Mouse (Mus musculus): ENCODE measurements around the gene Endov. TPM values are rescaled to one million over a fixed set of nuclear protein-coding genes. Genes with fewer than 3 reads are reported as not detected.

The Endov gene
- 10 to 100 TPM; 34.7 to 36.2 TPM for total RNA-seq (2021)
- long read RNA-seq, full-length matches to known transcripts, result 6 of 27 reads
- long read RNA-seq, partial matches to known transcripts, result 5 of 27 reads
- long read RNA-seq, other reads (novel, unspliced or antisense), result 16 of 27 reads

- DNase-seq (ENCODE audit: low spot score in 2 of 2), result peak; percentile 96 to 99
These were observed at the start of gene Endov for GRCm38 (mm10) chr11:119490861-119491689. Gene Endov, plus strand, starts transcription at chr11:119491347.

DNA sequence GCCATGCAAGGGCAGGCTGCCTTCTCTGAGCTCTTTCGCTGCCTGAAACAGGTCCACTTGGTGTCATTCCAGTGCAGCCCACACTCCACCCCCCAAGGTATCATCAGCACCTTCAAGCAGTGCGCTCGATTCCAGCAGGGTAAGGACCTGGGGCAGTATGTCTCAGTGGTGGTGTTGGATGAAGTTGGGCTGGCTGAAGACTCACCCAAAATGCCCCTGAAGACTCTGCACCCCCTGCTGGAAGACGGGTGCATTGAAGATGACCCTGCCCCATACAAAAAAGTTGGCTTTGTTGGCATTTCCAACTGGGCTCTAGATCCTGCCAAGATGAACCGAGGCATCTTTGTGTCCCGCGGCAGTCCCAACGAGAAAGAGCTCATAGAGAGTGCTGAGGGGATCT is 48.9 kb upstream of the Endov start:
- no peak for DNase-seq (ENCODE audit: low spot score in 2 of 2)

- no peak for DNase-seq (ENCODE audit: low spot score in 2 of 2)
These were observed 47.7 kb upstream of the Endov start for GRCm38 (mm10) chr11:119443442-119443841.

DNA sequence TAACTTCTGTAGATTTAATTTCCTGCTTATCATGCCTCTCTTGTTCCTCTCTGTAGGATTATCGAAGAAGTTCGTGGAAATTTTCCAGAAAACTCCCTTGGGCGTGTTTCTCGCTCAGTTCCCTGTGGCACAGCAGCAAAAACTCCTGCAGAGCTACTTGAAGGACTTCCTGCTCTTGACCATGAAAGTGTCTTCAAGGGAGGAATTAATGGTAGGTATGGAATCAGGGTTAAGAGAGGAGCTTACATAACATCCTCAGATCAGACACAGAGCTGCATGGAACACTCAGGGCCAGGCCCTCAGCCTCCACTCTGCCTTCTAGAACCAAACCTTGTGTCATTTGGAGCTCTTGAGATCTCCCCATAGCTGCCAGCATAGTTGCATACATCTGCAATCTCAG is 35.0 kb upstream of the Endov start:
- no peak for DNase-seq (ENCODE audit: low spot score in 2 of 2)

DNA sequence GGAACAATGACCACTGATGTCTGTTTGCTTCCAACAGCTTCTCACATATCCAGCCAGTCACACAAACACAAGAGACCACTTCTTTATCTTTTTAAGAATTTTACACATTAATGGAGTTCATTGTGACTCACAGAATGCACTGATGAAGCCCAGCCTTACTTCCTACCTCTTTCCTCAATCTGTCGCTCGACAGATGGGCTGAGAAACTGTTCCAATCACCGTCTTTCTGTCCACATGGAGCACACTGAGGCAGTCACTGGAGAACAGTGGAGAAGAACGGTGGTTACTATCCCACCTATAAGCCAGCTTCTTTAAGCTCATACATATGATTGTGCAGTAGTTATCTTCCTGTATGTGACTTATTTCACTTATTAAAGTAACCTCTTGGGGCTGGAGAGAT is 13.3 kb upstream of the Endov start:
- DNase-seq (ENCODE audit: low spot score in 2 of 2), result peak; percentile 39 to 64

GRCm38 (mm10) chr11:119491690-119492087 is 542 bp downstream of the Endov start:
- DNase-seq (ENCODE audit: low spot score in 2 of 2), result no peak

DNA sequence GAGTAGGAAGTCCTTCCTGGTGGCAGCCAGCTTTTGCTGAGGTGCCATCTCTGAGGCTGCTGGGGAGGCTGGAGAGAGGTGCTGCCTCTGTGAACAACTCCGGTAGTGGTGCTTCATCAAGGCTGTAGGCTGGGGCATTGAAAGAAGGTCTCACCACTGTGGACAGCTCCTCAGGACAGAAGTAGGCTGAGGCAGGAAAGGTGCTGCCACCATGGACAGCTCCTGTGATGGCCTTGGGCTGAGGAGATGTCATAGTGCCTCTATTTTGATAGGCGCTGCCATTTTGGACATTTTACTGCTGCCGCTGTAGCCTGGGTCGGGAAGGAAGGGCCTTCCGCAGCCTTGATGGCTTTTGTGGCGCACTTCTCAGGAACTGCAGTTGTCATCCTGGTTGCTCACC is 1.7 kb downstream of the Endov start:
- no peak for DNase-seq (ENCODE audit: low spot score in 2 of 2)

GRCm38 (mm10) chr11:119493516-119493915 is 2.4 kb downstream of the Endov start:
- DNase-seq (ENCODE audit: low spot score in 2 of 2), result no peak

GRCm38 (mm10) chr11:119496147-119496546 is 5.0 kb downstream of the Endov start:
- DNase-seq (ENCODE audit: low spot score in 2 of 2), result peak; percentile 69 to 88

DNA sequence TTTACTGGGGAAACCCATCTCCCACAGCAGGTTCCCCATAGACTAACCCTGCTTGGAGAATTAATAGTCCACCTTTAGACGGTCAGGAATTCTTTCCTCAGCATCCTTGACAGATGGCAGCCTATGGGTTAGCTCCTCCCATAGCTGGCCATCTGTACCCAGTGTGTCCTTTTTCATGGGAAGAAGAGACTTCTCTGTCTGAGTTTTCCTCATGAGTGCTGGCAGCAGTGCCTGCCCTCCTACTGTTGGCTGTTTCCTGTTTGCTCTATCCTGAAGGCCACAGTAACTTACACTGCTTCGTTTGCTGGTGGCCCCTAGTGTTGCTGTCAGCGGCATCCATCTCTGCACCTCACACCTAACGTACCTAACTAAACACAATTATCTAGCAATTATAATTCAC is 6.3 kb downstream of the Endov start:
- DNase-seq (ENCODE audit: low spot score in 2 of 2), result no peak

- DNase-seq (ENCODE audit: low spot score in 2 of 2), result no peak
These were observed 8.2 kb downstream of the Endov start for GRCm38 (mm10) chr11:119499297-119499696.

- DNase-seq (ENCODE audit: low spot score in 2 of 2), result no peak
These were observed 8.9 kb downstream of the Endov start for GRCm38 (mm10) chr11:119500011-119500410.

GRCm38 (mm10) chr11:119503675-119504074 is 12.5 kb downstream of the Endov start:
- peak; percentile 59 to 84 for DNase-seq (ENCODE audit: low spot score in 2 of 2)

DNA sequence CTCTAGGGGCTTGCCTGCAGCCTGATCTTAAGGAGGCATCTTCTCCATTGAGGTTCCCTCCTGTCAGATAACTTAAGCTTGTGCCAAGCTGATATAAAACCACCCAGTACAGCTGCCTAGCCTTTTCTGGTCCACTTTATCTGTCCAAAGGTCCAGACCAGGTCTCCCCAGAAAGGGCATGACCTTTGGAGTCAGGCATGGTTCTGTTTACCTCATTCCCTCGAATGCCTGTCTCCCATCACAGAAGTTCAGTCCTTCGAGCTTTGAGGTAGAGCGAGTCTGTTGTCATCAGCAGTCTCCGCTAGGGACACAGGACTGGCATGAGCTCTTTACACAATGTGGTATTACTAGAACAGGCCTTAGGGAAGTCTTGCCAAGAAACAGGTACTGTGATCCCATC is 15.2 kb downstream of the Endov start:
- DNase-seq (ENCODE audit: low spot score in 2 of 2), result no peak

DNA sequence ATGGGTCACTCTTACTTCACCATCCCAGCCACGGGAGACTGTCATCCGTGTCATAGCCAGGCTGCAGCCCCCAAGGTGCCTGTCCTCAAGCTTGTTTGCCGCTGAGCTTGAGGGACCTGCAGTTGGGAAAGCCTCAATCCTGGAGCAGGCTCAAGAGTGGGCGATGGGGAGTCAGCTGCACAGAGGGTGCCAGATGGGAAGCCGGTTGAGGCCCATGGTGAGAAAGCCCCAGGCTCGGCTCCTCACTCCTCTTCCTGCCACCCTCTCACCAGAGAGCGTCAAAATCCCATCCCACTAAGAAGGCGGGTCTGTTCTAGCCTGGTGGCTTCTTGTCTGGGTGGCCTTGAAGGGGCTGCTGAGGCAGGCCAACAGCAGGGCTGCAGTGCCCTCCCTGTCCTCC is 16.6 kb downstream of the Endov start:
- DNase-seq (ENCODE audit: low spot score in 2 of 2), result peak; percentile 80 to 90

GRCm38 (mm10) chr11:119509165-119509776 is 18.1 kb downstream of the Endov start:
- DNase-seq (ENCODE audit: low spot score in 2 of 2), result no peak

DNA sequence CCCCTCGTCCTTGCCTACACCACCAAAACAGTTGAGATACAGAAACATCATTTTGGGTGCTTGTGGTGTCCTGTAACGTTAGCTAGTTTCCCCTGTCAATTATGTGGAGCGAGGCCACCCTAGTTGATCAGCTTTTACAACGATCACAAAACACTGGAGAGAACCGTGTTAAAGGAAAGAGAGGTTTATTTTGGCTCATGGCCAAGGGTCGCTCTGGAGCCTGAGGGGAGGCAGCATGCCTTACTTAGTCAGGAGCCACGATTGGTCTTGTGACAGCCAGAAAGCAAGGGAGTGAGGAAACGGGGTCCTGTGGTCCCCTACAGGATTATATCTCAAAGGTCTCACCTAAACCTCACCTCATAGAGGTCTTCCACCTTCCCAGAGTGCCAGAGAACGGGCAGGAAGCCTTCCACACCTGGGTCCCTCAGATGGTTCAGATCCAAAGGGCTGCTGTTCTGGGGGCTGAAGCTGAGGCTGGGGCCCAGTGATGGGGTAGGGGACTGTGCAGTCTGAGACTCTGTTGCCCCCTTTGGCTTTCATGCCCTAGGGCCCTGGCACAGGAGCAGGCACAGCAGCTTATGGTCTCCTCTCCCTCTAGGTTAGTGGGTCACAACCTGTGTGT is 22.0 kb downstream of the Endov start:
- no peak for DNase-seq (ENCODE audit: low spot score in 2 of 2)

GRCm38 (mm10) chr11:119514108-119514860 is 23.1 kb downstream of the Endov start:
- no peak for DNase-seq (ENCODE audit: low spot score in 2 of 2)

DNA sequence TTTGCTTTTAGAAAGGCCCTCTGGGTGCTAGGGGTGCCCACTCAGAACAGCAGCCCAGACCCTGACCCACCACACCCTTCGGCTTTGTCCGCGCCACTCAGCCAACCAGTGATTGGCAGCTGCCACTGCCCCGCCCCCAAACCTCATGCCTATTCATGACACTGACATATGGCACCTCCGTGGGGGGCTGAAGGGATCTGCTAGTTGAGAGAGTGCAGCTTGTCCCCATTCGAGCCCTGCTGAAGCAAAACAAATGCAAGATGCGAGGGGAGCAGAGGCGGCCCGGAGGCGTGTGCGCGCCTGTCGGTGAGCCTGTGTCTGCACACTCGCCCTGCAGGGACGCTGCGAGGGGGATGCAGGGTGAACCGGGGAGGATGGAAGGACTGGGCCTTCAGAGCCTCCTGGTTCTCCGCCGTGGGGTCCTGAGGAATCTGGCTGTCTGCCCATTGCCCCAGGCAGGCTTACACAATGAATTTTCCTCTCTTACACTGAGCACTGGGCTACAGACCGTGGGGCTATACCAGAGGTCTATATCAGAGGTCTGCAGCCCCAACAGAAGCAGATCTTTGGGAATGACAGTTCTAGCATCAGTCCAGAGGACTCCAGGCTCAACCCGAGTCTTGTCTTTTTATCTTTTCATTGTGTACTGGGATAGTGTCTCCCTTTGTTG is 24.0 kb downstream of the Endov start:
- DNase-seq (ENCODE audit: low spot score in 2 of 2), result peak; percentile 85 to 94

DNA sequence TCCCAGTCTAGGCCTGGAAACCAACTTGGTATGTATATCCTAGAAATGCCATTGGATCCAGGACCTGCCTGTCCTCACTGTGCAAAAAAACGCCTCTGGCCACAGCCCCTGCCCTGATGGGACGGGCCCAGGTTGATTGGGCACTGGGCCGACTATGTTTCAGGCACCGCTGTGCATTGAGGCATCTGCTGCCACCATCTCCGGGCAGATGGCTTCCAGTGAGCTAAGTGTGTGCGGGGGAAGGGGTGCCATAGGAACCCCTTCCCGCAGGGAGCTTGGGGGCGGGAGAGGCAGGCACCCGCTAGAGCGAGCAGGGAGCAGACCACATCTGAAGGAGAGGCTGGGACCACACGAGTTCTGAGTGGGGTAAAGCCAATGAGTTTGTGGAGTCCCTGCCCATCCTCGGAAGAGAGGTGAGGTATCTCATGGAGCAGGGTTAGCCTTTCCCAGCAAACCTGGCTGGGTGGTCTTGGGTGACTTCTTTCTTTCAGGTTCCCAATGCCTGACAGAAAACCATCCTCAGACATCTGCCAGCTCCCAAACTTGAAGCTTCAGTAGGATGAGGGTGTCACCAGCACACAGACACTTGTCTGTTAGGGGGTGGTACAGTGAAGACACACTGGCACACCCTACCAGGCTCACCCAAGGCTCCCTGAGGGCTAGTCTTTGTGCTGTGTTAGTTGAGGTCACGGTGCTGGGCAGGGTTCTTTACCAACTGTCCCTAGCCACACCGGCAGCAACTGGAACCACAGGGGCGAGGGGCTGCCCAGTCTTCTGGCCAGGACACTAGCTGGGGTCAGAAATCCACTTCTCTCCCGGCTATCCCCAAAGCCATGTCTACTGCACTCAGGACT is 24.9 kb downstream of the Endov start:
- peak; percentile 77 to 90 for DNase-seq (ENCODE audit: low spot score in 2 of 2)
